Mouse (Mus musculus) ES-E14 (cell line): ENCODE data around the gene Nav2.

ENCODE experiments used
- HCFC1 ChIP-seq: IDR thresholded peaks from 2 replicates; pipeline ENCODE4 v1.6.1; 2012; ENCODE audit warnings: low read length, inconsistent platforms, borderline replicate concordance; ENCODE audit not compliant: insufficient read depth
- MAFK ChIP-seq: IDR thresholded peaks from 2 replicates; pipeline ENCODE4 v1.6.1; 2014; ENCODE audit warnings: mild to moderate bottlenecking, low read depth, low read length, inconsistent platforms; ENCODE audit not compliant: insufficient read depth
- ZC3H11A ChIP-seq: IDR thresholded peaks from 2 replicates; pipeline ENCODE4 v1.6.1; 2012; ENCODE audit warnings: low read depth, mild to moderate bottlenecking, inconsistent platforms, low read length, borderline replicate concordance

GRCm38 (mm10) chr7:49527495-49527894 is 619.0 kb downstream of the Nav2 start:
- TF ChIP-seq HCFC1 (no peak), ZC3H11A (no peak), MAFK (no peak)
